In genomic region chrX:93915548-93915947, GRCm38 (mm10) we compare ENCODE assay signal across 22 mouse cellular contexts. TPM values are rescaled to one million over a fixed set of nuclear protein-coding genes. Genes with fewer than 3 reads are reported as not detected.
"Had no signal": no experiment of that assay in that cellular context is flagged by ENCODE, and none has a peak within 500 bp of the region (broad histone marks: within the 10 kb centered on the region; RNA-seq: fewer than 3 reads in every experiment).

No protein-coding gene starts in this region.

- DNase-seq: kidney, adult 2 months; kidney, postnatal 14 days; lung, adult 18-20 months; lung, postnatal 4 days; retina, postnatal 1 day; thymus, adult 18-20 months; thymus, postnatal 14 days had no signal

- H3K36me3 ChIP-seq: kidney, embryonic 15.5 days; limb, embryonic 10.5 days; midbrain, embryonic 15.5 days; neural tube, embryonic 12.5 days had no signal

- H3K9me3 ChIP-seq: kidney, embryonic 15.5 days; limb, embryonic 10.5 days; midbrain, embryonic 15.5 days; neural tube, embryonic 12.5 days had no signal

- H3K4me3 ChIP-seq: kidney, embryonic 15.5 days; left cerebral cortex, adult 2 months; limb, embryonic 10.5 days; midbrain, embryonic 15.5 days; neural tube, embryonic 12.5 days had no signal

- H3K4me1 ChIP-seq: kidney, embryonic 15.5 days; limb, embryonic 10.5 days; midbrain, embryonic 15.5 days; neural tube, embryonic 12.5 days had no signal

- H3K27me3 ChIP-seq: midbrain, embryonic 15.5 days; neural tube, embryonic 12.5 days had no signal

- H3K27ac ChIP-seq: kidney, embryonic 15.5 days; left cerebral cortex, adult 2 months; limb, embryonic 10.5 days; midbrain, embryonic 15.5 days; neural tube, embryonic 12.5 days had no signal

- H3K9ac ChIP-seq: kidney, embryonic 15.5 days; midbrain, embryonic 15.5 days; neural tube, embryonic 12.5 days had no signal

- ATAC-seq: midbrain, embryonic 15.5 days had no signal

- H3K4me2 ChIP-seq: kidney, embryonic 15.5 days; midbrain, embryonic 11.5 days; midbrain, embryonic 15.5 days; neural tube, embryonic 12.5 days had no signal

RNA-seq across cellular contexts. Expression of gene AU015836, which starts 52.9 kb away (rescaled TPM):
- total RNA-seq: layer of hippocampus, adult 8-10 months; layer of hippocampus, postnatal 25 days; left cerebral cortex, adult 2 months; left cerebral cortex, postnatal 14 days; monocyte, adult 5-6 weeks; neutrophil, adult 5-6 weeks had no signal
- polyA plus RNA-seq: kidney, embryonic 15.5 days; large intestine, adult 2 months; limb, embryonic 10.5 days; lung, embryonic 16.5 days; midbrain, embryonic 15.5 days; neural tube, embryonic 12.5 days; spleen, adult 2 months; urinary bladder, adult 2 months had no signal
